Mouse (Mus musculus) intestine, embryonic 15.5 days (tissue): ENCODE measurements around the gene Eps15. TPM values are rescaled to one million over a fixed set of nuclear protein-coding genes. Genes with fewer than 3 reads are reported as not detected.

Experiments
- ATAC-seq: fragments of 200-750 bp; cut with Nextera tagmentation; 2 replicates; pipeline ENCODE4 v1.8.0; 2017; ENCODE audit warnings: moderate TSS enrichment, moderate library complexity
- H3K27ac ChIP-seq: fragments of 300-500 bp; sonication (generic); 2 replicates; pipeline ENCODE4 v1.5.1; 2015; ENCODE audit warnings: mild to moderate bottlenecking, inconsistent platforms
- H3K27me3 ChIP-seq: fragments of 300-500 bp; sonication (generic); replicated peaks from 2 replicates; pipeline ENCODE4 v1.6.1; 2015; ENCODE audit warnings: inconsistent platforms
- H3K36me3 ChIP-seq: fragments of 300-500 bp; sonication (generic); 2 replicates; pipeline ENCODE4 v1.6.1; 2015; ENCODE audit warnings: inconsistent platforms
- H3K4me1 ChIP-seq: fragments of 300-500 bp; sonication (generic); replicated peaks from 2 replicates; pipeline ENCODE4 v1.6.1; 2015; ENCODE audit warnings: inconsistent platforms
- H3K4me2 ChIP-seq: fragments of 300-500 bp; sonication (generic); replicated peaks from 2 replicates; pipeline ENCODE4 v1.6.1; 2015; ENCODE audit warnings: mild to moderate bottlenecking, inconsistent platforms
- H3K4me3 ChIP-seq: fragments of 300-500 bp; sonication (generic); replicated peaks from 2 replicates; pipeline ENCODE4 v1.5.1; 2015; ENCODE audit warnings: inconsistent platforms
- H3K9ac ChIP-seq: fragments of 300-500 bp; sonication (generic); 2 replicates; pipeline ENCODE4 v1.6.1; 2015; ENCODE audit warnings: inconsistent platforms
- H3K9me3 ChIP-seq: fragments of 300-500 bp; sonication (generic); 2 replicates; pipeline ENCODE4 v1.6.1; 2016; ENCODE audit warnings: inconsistent platforms
- WGBS: fragments of 180-500 bp; shearing (Covaris S2); methylation state at CpG from one replicate; pipeline ENCODE4 v1.1.7; 2015; 5-methylcytosine and 5-hydroxymethylcytosine counted together
- polyA plus RNA-seq: library from polyadenylated mRNA; unstranded; fragments of >200 nt; fragmentation: Nextera tagmentation; extraction: Ambion mirVana; gene quantifications from 2 replicates; pipeline ENCODE4 v1.2.1, GENCODE M21; 2015

The Eps15 gene
- polyA plus RNA-seq, 1 experiment from 2014 or later: 35.1 TPM

DNA sequence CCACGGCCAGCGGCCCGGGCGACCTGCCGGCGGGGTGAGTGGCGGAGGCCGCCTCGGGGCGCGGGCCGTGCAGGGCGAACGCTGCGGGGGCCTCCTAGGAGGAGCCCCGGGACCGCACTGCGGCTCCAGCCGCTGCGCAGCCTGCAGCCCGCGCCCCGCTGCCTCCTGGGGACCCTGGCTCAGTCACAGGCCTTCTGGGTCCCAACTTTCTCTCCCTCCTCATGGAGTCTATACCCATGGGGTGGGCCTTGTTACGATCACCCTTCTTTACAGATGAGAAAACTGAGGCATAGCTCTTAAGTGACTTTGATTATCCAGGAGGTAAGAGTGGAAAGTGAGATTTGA is 127.1 kb downstream of the Eps15 start:
- WGBS: 4% methylated on average over 11 of the region's 24 CpGs
- peak overlapping the region; percentile 81 for H3K27ac ChIP-seq

DNA sequence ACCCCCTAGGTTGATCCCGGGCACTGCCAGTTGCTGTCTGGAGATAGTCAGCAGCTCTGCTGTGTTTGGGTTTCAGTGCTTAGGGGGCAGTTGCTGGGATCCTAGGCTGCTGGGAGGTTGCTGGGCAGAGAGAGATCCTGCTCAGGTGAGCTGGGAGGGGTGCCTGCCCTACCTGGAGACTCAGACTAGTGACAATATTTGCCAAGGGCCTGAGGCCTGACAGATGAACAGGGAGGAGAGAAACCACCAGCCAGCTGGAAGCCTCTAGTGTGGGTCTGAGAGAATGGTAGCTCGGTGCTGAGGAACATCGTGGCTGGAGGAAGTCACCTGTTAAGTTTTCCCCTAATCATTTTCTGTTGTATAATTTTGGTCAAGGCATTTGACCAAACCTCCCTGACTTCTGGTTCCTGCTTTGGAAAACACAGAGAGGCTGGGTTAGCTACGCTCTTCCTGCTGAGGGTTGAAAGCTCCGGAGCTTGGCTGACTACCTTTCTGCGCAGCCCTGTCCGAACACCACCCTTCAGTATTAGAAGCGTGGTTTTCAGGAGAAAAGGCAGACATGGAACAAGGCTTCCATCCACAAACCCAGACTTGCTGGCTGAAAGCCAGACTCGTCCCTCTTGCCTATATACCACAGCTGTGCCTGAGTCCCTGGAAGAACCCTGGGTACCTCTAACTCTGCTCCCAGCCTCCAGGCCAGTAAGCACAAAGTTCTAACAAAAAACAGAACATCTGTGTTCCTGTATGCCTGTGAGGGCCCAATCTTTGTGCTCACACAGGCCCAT is 127.8 kb downstream of the Eps15 start:
- peak overlapping the region; percentile 54 for H3K4me3 ChIP-seq
- no peaks in the 10 kb centered on the region for H3K27me3 ChIP-seq
- H3K9ac ChIP-seq: no peak overlapping the region
- H3K4me1 ChIP-seq: peaks cover 24% of the 10 kb centered on the region
- H3K36me3 ChIP-seq: no peaks in the 10 kb centered on the region
- no peaks in the 10 kb centered on the region for H3K9me3 ChIP-seq
- WGBS: 58% methylated on average over 9 of the region's 9 CpGs
- ATAC-seq: no peak
- H3K27ac ChIP-seq: peak overlapping the region; percentile 81
- H3K4me2 ChIP-seq: peak overlapping the region; percentile 96

More for the DNA sequence above, 127.1 kb downstream of the Eps15 start:
- Histone ChIP-seq H3K36me3 (no peaks in the 10 kb centered on the region), H3K9me3 (no peaks in the 10 kb centered on the region), H3K4me3 (peak overlapping the region; percentile 54), H3K4me2 (peak overlapping the region; percentile 96), H3K4me1 (peaks cover 24% of the 10 kb centered on the region), H3K27me3 (no peaks in the 10 kb centered on the region), H3K9ac (peak overlapping the region; percentile 64)
- peak; percentile 9; the same call in 1 of the 2 replicates for ATAC-seq

GRCm38 (mm10) chr4:109410681-109411376 is 130.8 kb downstream of the Eps15 start:
- no peak overlapping the region for H3K4me3 ChIP-seq
- H3K36me3 ChIP-seq: no peaks in the 10 kb centered on the region
- peaks cover 16% of the 10 kb centered on the region for H3K4me1 ChIP-seq
- 63% methylated on average over 9 of the region's 9 CpGs for WGBS
- H3K27me3 ChIP-seq: no peaks in the 10 kb centered on the region
- peak overlapping the region; percentile 36; the same call in 1 of the 2 replicates for H3K27ac ChIP-seq
- no peaks in the 10 kb centered on the region for H3K9me3 ChIP-seq
- H3K9ac ChIP-seq: no peak overlapping the region
- peak; percentile 14; the same call in 1 of the 2 replicates for ATAC-seq
- H3K4me2 ChIP-seq: no peak overlapping the region

DNA sequence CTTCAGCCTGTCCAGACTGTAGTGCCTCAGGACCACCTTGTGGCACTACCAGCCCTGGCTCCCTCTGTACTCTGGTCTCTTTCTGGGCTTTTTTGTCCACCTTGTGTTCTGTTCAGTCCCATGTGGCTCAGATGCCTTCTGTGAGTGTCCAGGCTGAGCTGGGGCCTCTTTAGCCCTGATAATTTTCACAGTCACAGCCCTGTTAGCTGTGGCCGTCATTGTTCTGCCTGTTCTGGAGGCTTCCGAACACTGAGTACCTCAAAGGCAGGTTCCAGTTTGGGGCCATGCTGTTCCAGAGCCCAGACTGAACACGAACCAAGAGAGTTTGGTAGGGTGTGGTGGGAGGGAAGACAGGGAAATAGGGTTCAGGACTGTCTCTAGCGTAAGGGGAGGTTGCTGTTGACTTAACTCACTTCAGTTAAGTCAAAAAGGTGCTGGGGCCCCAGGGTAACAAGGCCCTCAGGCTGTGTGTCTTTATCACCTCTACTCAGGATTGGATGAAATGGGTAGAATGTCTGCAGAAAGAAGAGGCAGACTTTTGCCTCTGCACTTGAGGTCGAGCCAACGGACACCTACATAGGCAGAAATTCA is 131.4 kb downstream of the Eps15 start:
- H3K4me1 ChIP-seq: peaks cover 12% of the 10 kb centered on the region
- no peaks in the 10 kb centered on the region for H3K9me3 ChIP-seq
- no peak overlapping the region for H3K9ac ChIP-seq
- H3K27me3 ChIP-seq: no peaks in the 10 kb centered on the region
- peak overlapping the region; percentile 36; the same call in 1 of the 2 replicates for H3K27ac ChIP-seq
- H3K36me3 ChIP-seq: no peaks in the 10 kb centered on the region
- ATAC-seq: no peak; the same call in 1 of the 2 replicates
- no peak overlapping the region for H3K4me3 ChIP-seq
- H3K4me2 ChIP-seq: no peak overlapping the region
- 75% methylated on average over 6 of the region's 6 CpGs for WGBS

DNA sequence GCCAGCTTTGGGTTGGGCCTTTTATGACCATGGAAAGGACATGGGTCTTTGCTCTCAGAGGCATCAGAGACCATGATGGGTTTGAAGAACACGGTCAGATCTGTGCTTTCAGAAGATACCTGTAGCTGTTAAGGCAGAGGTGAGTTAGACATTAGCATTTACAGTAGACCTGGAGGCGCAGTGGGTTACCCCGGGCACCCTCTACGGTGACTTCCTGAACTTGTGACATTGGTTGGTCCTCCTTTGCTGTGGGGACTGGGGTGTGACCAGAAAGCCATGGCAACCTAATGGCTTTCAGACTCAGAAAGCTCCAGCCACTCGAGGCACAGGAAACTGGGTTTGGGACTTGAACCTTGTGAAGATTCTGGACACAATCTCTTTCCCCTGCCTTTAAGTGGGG is 132.2 kb downstream of the Eps15 start:
- no peaks in the 10 kb centered on the region for H3K9me3 ChIP-seq
- H3K9ac ChIP-seq: no peak overlapping the region
- H3K27ac ChIP-seq: no peak overlapping the region
- H3K36me3 ChIP-seq: no peaks in the 10 kb centered on the region
- H3K27me3 ChIP-seq: no peaks in the 10 kb centered on the region
- 85% methylated on average over 5 of the region's 5 CpGs for WGBS
- no peak overlapping the region for H3K4me3 ChIP-seq
- no peak for ATAC-seq
- no peak overlapping the region for H3K4me2 ChIP-seq
- H3K4me1 ChIP-seq: peaks cover 10% of the 10 kb centered on the region

GRCm38 (mm10) chr4:109417998-109418397 is 137.9 kb downstream of the Eps15 start:
- Histone ChIP-seq H3K9me3 (no peaks in the 10 kb centered on the region), H3K27ac (no peak overlapping the region)

DNA sequence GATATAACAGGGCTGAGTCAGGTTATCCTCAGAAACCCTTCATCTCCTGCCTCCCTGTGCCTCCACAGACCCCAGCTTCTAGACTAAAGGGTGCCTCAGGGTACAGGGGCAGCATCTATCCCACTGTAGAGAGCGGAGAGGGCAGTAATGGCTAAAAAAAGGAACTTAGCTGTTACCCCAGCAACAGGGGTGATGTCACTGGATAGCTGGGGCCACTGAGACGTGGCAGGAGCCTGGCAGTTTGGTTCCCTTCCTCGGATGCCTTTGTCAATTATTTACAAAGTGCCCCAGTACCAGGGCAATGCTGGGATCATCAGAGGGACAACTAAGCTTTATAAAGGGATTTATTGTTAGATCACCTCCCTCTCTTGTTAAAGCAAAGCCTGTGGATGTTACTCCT is 138.9 kb downstream of the Eps15 start:
- Histone ChIP-seq H3K9me3 (no peaks in the 10 kb centered on the region), H3K9ac (no peak overlapping the region), H3K36me3 (no peaks in the 10 kb centered on the region), H3K4me1 (0 out of 2 replicates have a peak, but pooled peaks cover 5% of the 10 kb centered on the region), H3K4me2 (no peak overlapping the region), H3K4me3 (no peak overlapping the region), H3K27ac (no peak overlapping the region), H3K27me3 (no peaks in the 10 kb centered on the region)
- WGBS: 22% methylated on average over 3 of the region's 3 CpGs
- no peak for ATAC-seq

More at GRCm38 (mm10) chr4:109417998-109418397, 137.9 kb downstream of the Eps15 start:
- 72% methylated on average over 1 of the region's 1 CpGs for WGBS
- H3K4me3 ChIP-seq: no peak overlapping the region
- no peak overlapping the region for H3K9ac ChIP-seq
- H3K27me3 ChIP-seq: no peaks in the 10 kb centered on the region
- ATAC-seq: no peak
- H3K4me1 ChIP-seq: 0 out of 2 replicates have a peak, but pooled peaks cover 5% of the 10 kb centered on the region
- no peak overlapping the region for H3K4me2 ChIP-seq
- H3K36me3 ChIP-seq: no peaks in the 10 kb centered on the region

- 86% methylated on average over 4 of the region's 4 CpGs for WGBS
- ATAC-seq: 0 out of 2 replicates have a peak, but pooled peaks have one; percentile 11
- H3K36me3 ChIP-seq: no peaks in the 10 kb centered on the region
Observed at GRCm38 (mm10) chr4:109419563-109419962, 139.5 kb downstream of the Eps15 start.

GRCm38 (mm10) chr4:109420138-109420795 is 140.2 kb downstream of the Eps15 start:
- H3K9ac ChIP-seq: no peak overlapping the region
- no peaks in the 10 kb centered on the region for H3K9me3 ChIP-seq
- no peak overlapping the region for H3K4me2 ChIP-seq
- H3K27me3 ChIP-seq: no peaks in the 10 kb centered on the region
- peak; percentile 38 for ATAC-seq
- H3K36me3 ChIP-seq: no peaks in the 10 kb centered on the region
- H3K27ac ChIP-seq: no peak overlapping the region
- H3K4me3 ChIP-seq: no peak overlapping the region
- 75% methylated on average over 8 of the region's 8 CpGs for WGBS
- 0 out of 2 replicates have a peak, but pooled peaks cover 5% of the 10 kb centered on the region for H3K4me1 ChIP-seq

More at GRCm38 (mm10) chr4:109419563-109419962, 139.5 kb downstream of the Eps15 start:
- no peak overlapping the region for H3K4me3 ChIP-seq
- no peaks in the 10 kb centered on the region for H3K9me3 ChIP-seq
- 0 out of 2 replicates have a peak, but pooled peaks cover 5% of the 10 kb centered on the region for H3K4me1 ChIP-seq
- H3K9ac ChIP-seq: no peak overlapping the region
- H3K27me3 ChIP-seq: no peaks in the 10 kb centered on the region
- H3K4me2 ChIP-seq: no peak overlapping the region
- H3K27ac ChIP-seq: no peak overlapping the region

GRCm38 (mm10) chr4:109421608-109422007 is 141.5 kb downstream of the Eps15 start:
- H3K27ac ChIP-seq: no peak overlapping the region
- H3K4me2 ChIP-seq: no peak overlapping the region
- H3K9me3 ChIP-seq: no peaks in the 10 kb centered on the region
- H3K36me3 ChIP-seq: no peaks in the 10 kb centered on the region
- H3K4me1 ChIP-seq: 0 out of 2 replicates have a peak, but pooled peaks cover 5% of the 10 kb centered on the region
- no peak for ATAC-seq
- H3K9ac ChIP-seq: no peak overlapping the region
- no peaks in the 10 kb centered on the region for H3K27me3 ChIP-seq
- 78% methylated on average over 7 of the region's 7 CpGs for WGBS
- no peak overlapping the region for H3K4me3 ChIP-seq

DNA sequence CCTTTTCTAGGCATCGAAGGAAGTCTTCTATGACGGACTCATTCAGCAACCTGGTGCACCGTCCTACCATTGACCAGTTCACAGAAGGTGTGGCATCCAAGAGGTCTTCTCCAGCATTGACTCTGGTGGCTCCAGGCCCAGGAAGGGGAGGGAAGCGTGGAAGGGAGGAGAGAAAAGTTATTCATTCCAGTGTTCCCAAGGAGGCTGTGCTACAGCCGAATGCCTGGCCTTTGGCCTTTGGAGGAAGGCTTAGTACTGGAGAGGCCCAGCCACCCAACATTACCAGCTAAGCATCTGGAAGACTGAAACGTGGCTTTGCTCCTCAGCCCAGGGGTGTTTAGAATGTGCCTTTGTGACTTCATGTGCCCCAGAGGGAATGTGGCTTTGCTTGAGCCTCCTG is 142.4 kb downstream of the Eps15 start:
- WGBS: 81% methylated on average over 6 of the region's 6 CpGs
- Histone ChIP-seq H3K4me2 (no peak overlapping the region), H3K27me3 (no peaks in the 10 kb centered on the region), H3K27ac (no peak overlapping the region), H3K4me3 (no peak overlapping the region), H3K4me1 (0 out of 2 replicates have a peak, but pooled peaks cover 5% of the 10 kb centered on the region), H3K36me3 (no peaks in the 10 kb centered on the region), H3K9me3 (no peaks in the 10 kb centered on the region), H3K9ac (no peak overlapping the region)
- no peak for ATAC-seq

DNA sequence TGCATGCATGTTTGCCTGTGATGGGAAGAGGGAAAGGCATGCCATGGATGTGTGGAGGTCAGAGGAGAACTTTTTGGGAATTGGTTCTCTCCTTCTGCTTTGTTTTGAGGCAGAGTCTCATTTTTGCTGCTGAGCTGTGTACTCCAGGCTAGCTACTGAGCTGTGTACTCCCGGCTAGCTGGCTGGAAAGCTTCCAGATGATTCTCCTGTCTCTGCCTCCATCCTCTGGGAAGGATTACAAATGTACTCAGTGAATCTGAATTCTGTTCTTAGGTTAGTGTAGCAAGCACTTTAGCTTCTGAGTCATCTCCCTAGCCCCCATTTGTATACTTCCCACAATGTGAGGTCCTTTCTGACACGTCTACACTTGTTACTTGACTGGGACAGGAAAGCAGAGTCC is 143.4 kb downstream of the Eps15 start:
- WGBS: 64% methylated on average over 2 of the region's 2 CpGs
- no peak overlapping the region for H3K9ac ChIP-seq

More for the DNA sequence above, 143.4 kb downstream of the Eps15 start:
- no peak for ATAC-seq
- Histone ChIP-seq H3K4me2 (no peak overlapping the region), H3K27me3 (no peaks in the 10 kb centered on the region), H3K4me1 (0 out of 2 replicates have a peak, but pooled peaks cover 5% of the 10 kb centered on the region), H3K4me3 (no peak overlapping the region), H3K9me3 (no peaks in the 10 kb centered on the region), H3K36me3 (no peaks in the 10 kb centered on the region), H3K27ac (no peak overlapping the region)
